Mouse (Mus musculus) gastrocnemius, adult 18-20 months (tissue): ENCODE measurements around the gene Pabpc4l. TPM values are rescaled to one million over a fixed set of nuclear protein-coding genes. Genes with fewer than 3 reads are reported as not detected.
"Not testable (repeated sequence)": the region's sequence is repeated elsewhere in the genome, so short reads cannot be mapped to it uniquely, and the experiment has no call there.

Source experiments
- DNase-seq: peaks from one replicate; pipeline ENCODE4 v3.0.0; 2021; ENCODE audit warnings: low spot score
- long read RNA-seq, 2 experiments: library from polyadenylated mRNA; stranded (forward); transcript quantifications; one replicate each; pipeline ENCODE4 v2.0.0; 2021
- total RNA-seq, 2 experiments: library from RNA; stranded (reverse); gene quantifications; 2 replicates each; pipeline ENCODE4 v1.2.3; 2021

Gene Pabpc4l
- total RNA-seq = under 1 TPM; 0.05 TPM
- long read RNA-seq, experiment 1 = 0 reads
- long read RNA-seq, experiment 2 = 0 reads

DNA sequence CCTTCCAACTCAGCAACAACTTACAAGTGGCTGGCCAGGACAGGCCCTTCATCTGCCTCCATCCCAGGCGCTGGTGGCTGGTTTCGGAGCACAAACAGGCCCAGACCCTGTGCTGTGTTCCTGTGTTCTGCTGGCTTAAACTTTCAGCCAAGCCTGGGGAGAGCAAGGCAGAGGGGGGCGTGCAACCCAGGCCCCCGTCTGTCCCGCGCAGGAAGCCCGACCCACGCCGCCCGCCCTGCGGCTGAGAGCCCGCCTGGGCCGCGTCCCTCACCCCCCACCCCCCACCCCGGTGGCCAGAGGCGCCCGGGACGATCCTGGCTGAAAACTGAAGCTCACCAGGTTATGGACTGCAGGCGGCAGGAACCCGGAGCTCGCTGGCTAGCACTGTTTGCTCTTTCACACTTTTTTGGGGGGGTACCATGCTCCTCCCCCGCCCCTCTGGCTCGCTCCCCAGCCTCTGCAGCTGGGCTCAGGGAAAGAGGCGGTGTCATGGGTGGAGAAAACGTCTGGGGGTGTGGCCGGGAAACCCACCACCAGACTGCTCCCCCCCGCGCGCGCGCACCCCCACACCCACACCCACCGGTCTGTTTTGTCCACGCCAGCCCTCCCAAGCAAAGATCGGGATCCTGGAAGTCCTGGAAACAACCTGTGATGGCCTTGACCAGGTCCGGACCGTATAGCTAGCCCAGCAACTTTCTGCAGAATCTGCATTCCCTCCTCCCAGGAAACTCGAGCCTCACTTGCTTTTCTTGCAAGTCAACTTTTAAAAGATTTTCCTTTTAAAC is at the start of gene Pabpc4l:
TSS of gene Pabpc4l (minus strand) at position 739 of the 785 bp plus-strand sequence.
- peak; percentile 7 for DNase-seq

DNA sequence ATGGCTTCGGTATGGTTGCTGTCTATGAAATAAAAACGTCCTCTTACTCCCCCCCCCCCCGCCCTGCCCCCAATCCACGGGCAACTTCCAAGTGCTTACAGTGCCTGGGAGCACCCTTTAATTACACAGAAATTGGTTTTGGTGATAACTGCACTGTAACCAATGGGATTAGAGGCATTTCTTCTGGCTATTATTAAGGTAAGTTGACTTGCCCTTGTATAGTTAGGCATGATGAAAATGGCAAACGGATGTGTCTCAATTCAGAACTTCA is 42.9 kb upstream of the Pabpc4l start:
- no peak for DNase-seq

DNA sequence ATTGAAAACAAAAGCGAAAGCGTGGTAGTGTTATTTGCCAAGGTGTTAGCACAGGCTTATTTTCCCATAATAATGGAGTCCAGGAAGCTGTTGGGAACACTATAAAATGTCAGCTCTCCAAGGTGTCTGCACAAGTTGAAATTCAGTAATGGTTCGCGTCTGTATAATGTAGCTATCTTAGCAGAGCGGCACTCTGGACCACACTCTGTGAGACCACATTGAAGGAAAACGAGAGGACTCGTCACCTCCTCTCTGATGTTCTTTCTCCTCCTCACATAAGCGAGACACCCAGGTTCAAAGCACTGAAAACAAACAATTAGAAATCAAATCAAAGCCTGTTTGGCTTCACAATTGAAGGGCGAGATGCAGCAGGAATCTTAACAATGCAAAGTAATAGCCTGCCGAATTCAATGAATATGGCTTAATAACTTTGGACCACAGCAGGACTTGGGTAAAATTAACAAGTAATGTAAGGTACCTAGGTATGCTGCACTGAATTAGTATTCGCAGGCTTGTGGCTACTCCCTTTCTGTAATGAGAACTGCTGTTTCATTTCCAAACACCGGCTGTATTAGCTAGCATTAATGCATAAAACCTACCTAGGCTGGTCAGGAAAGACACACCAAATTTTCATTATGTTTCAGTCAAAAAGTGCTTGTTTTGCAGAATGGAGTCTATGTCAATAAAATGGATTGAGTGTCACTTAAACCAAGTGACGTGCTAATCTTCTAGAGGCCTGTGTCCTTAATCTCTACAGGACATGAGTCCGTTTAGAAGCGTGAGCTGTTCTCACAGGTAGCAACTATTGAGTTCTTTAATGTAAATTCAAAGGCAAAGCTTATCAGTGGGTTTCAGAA is 42.3 kb upstream of the Pabpc4l start:
- DNase-seq = no peak

DNA sequence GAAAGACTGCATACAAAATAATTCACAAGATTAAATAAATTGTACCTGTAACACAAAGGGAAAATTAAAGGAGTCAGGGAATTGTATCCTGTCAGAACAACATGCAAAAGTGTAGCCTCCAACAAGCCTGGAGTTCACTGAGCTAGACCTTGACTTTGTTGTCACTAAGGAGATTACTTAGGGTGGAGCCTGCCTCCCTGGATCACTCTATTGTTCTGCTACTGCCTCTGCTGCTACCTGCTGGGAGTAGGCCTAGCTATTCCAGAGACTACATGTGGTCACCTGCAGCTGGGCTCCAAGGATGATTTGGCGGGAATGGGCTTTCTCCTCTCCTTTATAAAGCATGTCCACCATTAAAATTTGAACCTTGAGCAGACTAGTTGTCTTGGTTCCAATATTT is 38.1 kb upstream of the Pabpc4l start:
- DNase-seq = not testable (repeated sequence)

DNA sequence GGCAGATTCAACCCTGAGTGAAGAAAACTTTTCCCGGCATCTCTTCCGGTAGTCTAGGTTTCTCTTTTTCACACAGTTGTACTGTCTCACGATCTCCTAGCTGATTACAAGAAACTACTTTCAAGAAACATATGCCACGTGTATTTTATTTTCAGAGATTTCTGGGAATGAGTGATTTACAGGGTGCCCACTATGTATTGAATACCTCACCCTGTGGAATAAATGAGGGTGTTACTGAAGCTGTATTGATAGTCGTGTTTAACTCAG is 180 bp upstream of the Pabpc4l start:
- no peak for DNase-seq

GRCm38 (mm10) chr3:46431416-46431815 is 16.6 kb downstream of the Pabpc4l start:
- DNase-seq = no peak
